Mouse (Mus musculus) heart, postnatal 0 days (tissue): ENCODE data around the gene Zfp316.

Experiments used
- CTCF ChIP-seq: IDR thresholded peaks from 2 replicates; pipeline ENCODE4 v1.5.1; 2016; ENCODE audit warnings: antibody characterized with exemption, control low read depth, low read depth
- EP300 ChIP-seq: IDR thresholded peaks from 2 replicates; pipeline ENCODE4 v1.6.1; 2016; ENCODE audit warnings: antibody characterized with exemption, low read depth

- TF ChIP-seq EP300 (no peak), CTCF (no peak)
Measured at GRCm38 (mm10) chr5:143298391-143298790, 28.6 kb upstream of the Zfp316 start.
